Comparison of ENCODE assay signal across 10 mouse cellular contexts in genomic region chr11:95831276-95831619, GRCm38 (mm10). TPM values are rescaled to one million over a fixed set of nuclear protein-coding genes. Genes with fewer than 3 reads are reported as not detected.
DNase-seq lines count a peak whose midpoint lies in the region; ATAC-seq and TF ChIP-seq lines count a peak whose summit lies in the region.
"Had no signal": no experiment of that assay in that cellular context is flagged by ENCODE, and none has a peak within 500 bp of the region (broad histone marks: within the 10 kb centered on the region; RNA-seq: fewer than 3 reads in every experiment).

No protein-coding gene starts in this region.

- no peaks in the 10 kb centered on the region for H3K36me3 ChIP-seq in heart, embryonic 13.5 days
- no peaks in the 10 kb centered on the region for H3K36me3 ChIP-seq in hindbrain, embryonic 12.5 days
- peaks cover 21% of the 10 kb centered on the region; the same call in 1 of the 2 replicates for H3K36me3 ChIP-seq in macrophage (ENCODE audit: inconsistent target)

- H3K9me3 ChIP-seq in heart, embryonic 13.5 days = no peaks in the 10 kb centered on the region
- no peaks in the 10 kb centered on the region for H3K9me3 ChIP-seq in hindbrain, embryonic 12.5 days (replicated peaks)

- H3K4me1 ChIP-seq in heart, embryonic 13.5 days = peaks cover 63% of the 10 kb centered on the region
- peaks cover 9% of the 10 kb centered on the region for H3K4me1 ChIP-seq in bone marrow, adult 2 months (ENCODE audit: control insufficient read depth, insufficient read depth, low read length)
- H3K4me1 ChIP-seq in hindbrain, embryonic 12.5 days = peaks cover 38% of the 10 kb centered on the region

- peak overlapping the region; percentile 8 for H3K9ac ChIP-seq in heart, embryonic 13.5 days
- H3K9ac ChIP-seq in hindbrain, embryonic 12.5 days = no peak overlapping the region

- no peak for TF ChIP-seq POLR2A in bone marrow, adult 2 months (IDR thresholded peaks at IDR 0.05; ENCODE audit: borderline replicate concordance, control insufficient read depth, low read depth, low read length)

- 11% methylated on average over 10 of the region's 10 CpGs for WGBS in heart, embryonic 13.5 days
- 11% methylated on average over 10 of the region's 10 CpGs for WGBS in bone marrow, adult 2 months
- 5% methylated on average over 10 of the region's 10 CpGs for WGBS in hindbrain, embryonic 12.5 days
- 21% methylated on average over 10 of the region's 10 CpGs for WGBS in macrophage (ENCODE audit: missing documents)

- H3K4me2 ChIP-seq in heart, embryonic 13.5 days = peak overlapping the region; percentile 65
- peak overlapping the region; percentile 43 for H3K4me2 ChIP-seq in hindbrain, embryonic 12.5 days (replicated peaks)

- peak overlapping the region; percentile 44 for H3K4me3 ChIP-seq in heart, embryonic 13.5 days
- H3K4me3 ChIP-seq in bone marrow, adult 2 months (replicated peaks; ENCODE audit: control insufficient read depth, low read depth, low read length) = peak overlapping the region; percentile 2
- H3K4me3 ChIP-seq in hindbrain, embryonic 12.5 days = peak overlapping the region; percentile 25
- H3K4me3 ChIP-seq in macrophage (ENCODE audit: inconsistent target) = peak overlapping the region; percentile 10; the same call in 1 of the 2 replicates

- H3K79me2 ChIP-seq in macrophage (ENCODE audit: inconsistent target) = no peaks in the 10 kb centered on the region; the same call in 1 of the 2 replicates

- no peak for TF ChIP-seq CTCF in bone marrow, adult 2 months (IDR thresholded peaks at IDR 0.05; ENCODE audit: control insufficient read depth, insufficient read depth, low read length)

- DNase-seq in heart, postnatal 4 days = no peak
- no peak for DNase-seq in frontal cortex, postnatal 14 days (ENCODE audit: low spot score in 2 of 2)
- DNase-seq in cerebellum, adult 9-10 months = no peak
- no peak for DNase-seq in cerebellum, adult 9-11 months
- DNase-seq: gastrocnemius, postnatal 14 days; lung, adult 18-20 months had no signal

- no peak for ATAC-seq in heart, embryonic 13.5 days (ENCODE audit: extremely low read depth, insufficient number of reproducible peaks, low FRiP score, low TSS enrichment)
- ATAC-seq in hindbrain, embryonic 12.5 days (ENCODE audit: low FRiP score) = no peak

- peaks cover 84% of the 10 kb centered on the region for H3K27me3 ChIP-seq in heart, embryonic 13.5 days (replicated peaks)
- H3K27me3 ChIP-seq in hindbrain, embryonic 12.5 days = peaks cover 98% of the 10 kb centered on the region

- H3K27ac ChIP-seq in heart, embryonic 13.5 days (replicated peaks) = no peak overlapping the region
- peak overlapping the region; percentile 15; the same call in 1 of the 2 replicates for H3K27ac ChIP-seq in bone marrow, adult 2 months (ENCODE audit: control insufficient read depth, insufficient read depth, low read depth, low read length, poor library complexity)
- no peak overlapping the region for H3K27ac ChIP-seq in hindbrain, embryonic 12.5 days
- no peak overlapping the region for H3K27ac ChIP-seq in macrophage

RNA-seq across cellular contexts. Expression of gene Gngt2, which starts 5.8 kb away (rescaled TPM):
- polyA plus RNA-seq in heart, embryonic 13.5 days (2015; fragmentation: Nextera tagmentation; extraction: Ambion mirVana) = 36.6 and 41.4 TPM in 2 replicates
- total RNA-seq in heart, postnatal 4 days (2021) = 10 to 100 TPM; 23.2 to 23.8 TPM
- polyA plus RNA-seq in bone marrow, adult 2 months (2011; ENCODE audit: insufficient read depth, insufficient read length, low replicate concordance, missing spikeins) = 38.7 and 94.0 TPM in 2 replicates
- 5.5 and 7.9 TPM in 2 replicates for polyA plus RNA-seq in hindbrain, embryonic 12.5 days (2016; fragmentation: Nextera tagmentation; extraction: Ambion mirVana)
- 10 to 100 TPM in 20 of 26 experiments, 1 to 10 TPM in 6; 3.8 to 78.4 (median 31.9) TPM for total RNA-seq in macrophage (2018; cell fraction: chromatin; rRNA removed)
- total RNA-seq in macrophage (2018; cell fraction: cytosol; rRNA removed) = 100 to 1,000 TPM; 135 to 329 (median 231) TPM
- total RNA-seq in macrophage (2018; cell fraction: nucleus; rRNA removed) = 100 to 1,000 TPM in 8 of 26 experiments, 10 to 100 TPM in 18; 11.9 to 175 (median 78.7) TPM
- 226 to 415 TPM (median 244 TPM) in 3 replicates for polyA plus RNA-seq in macrophage (2018)

RNA-seq across cellular contexts. Expression of gene Phospho1, which starts 6.9 kb away (rescaled TPM):
- 1.8 and 2.2 TPM in 2 replicates for polyA plus RNA-seq in heart, embryonic 13.5 days (2015; fragmentation: Nextera tagmentation; extraction: Ambion mirVana)
- 10 to 100 TPM; 71.7 to 82.2 TPM for total RNA-seq in heart, postnatal 4 days (2021)
- 18.9 and 23.4 TPM in 2 replicates for polyA plus RNA-seq in bone marrow, adult 2 months (2011; ENCODE audit: insufficient read depth, insufficient read length, low replicate concordance, missing spikeins)
- polyA plus RNA-seq in hindbrain, embryonic 12.5 days (2016; fragmentation: Nextera tagmentation; extraction: Ambion mirVana) = 0.43 TPM in 1 of 2 replicates, not detected in the other
- total RNA-seq in macrophage (2018; cell fraction: chromatin; rRNA removed) = 1 to 10 TPM in 6 of 26 experiments, under 1 TPM in 3, not detected in 17; 0.41 to 4.3 (median 1.5) TPM
- total RNA-seq in macrophage (2018; cell fraction: cytosol; rRNA removed) = 10 to 100 TPM in 8 of 26 experiments, 1 to 10 TPM in 18; 1.5 to 25.0 (median 5.8) TPM
- 1 to 10 TPM in 22 of 26 experiments, under 1 TPM in 3, not detected in 1; 0.29 to 7.2 (median 1.8) TPM for total RNA-seq in macrophage (2018; cell fraction: nucleus; rRNA removed)
- polyA plus RNA-seq in macrophage (2018) = 6.3 to 10.9 TPM (median 7.8 TPM) in 3 replicates

RNA-seq across cellular contexts. Expression of gene Abi3, which starts 11.0 kb away (rescaled TPM):
- 17.0 and 17.3 TPM in 2 replicates for polyA plus RNA-seq in heart, embryonic 13.5 days (2015; fragmentation: Nextera tagmentation; extraction: Ambion mirVana)
- total RNA-seq in heart, postnatal 4 days (2021) = 10 to 100 TPM; 16.7 to 19.5 TPM
- polyA plus RNA-seq in bone marrow, adult 2 months (2011; ENCODE audit: insufficient read depth, insufficient read length, low replicate concordance, missing spikeins) = 18.6 and 39.0 TPM in 2 replicates
- polyA plus RNA-seq in hindbrain, embryonic 12.5 days (2016; fragmentation: Nextera tagmentation; extraction: Ambion mirVana) = 3.7 and 4.7 TPM in 2 replicates
- total RNA-seq in macrophage (2018; cell fraction: chromatin; rRNA removed) = 100 to 1,000 TPM in 2 of 26 experiments, 10 to 100 TPM in 22, 1 to 10 TPM in 2; 5.7 to 110 (median 41.7) TPM
- 10 to 100 TPM; 10.2 to 71.2 (median 34.2) TPM for total RNA-seq in macrophage (2018; cell fraction: cytosol; rRNA removed)
- 10 to 100 TPM; 10.8 to 88.2 (median 46.4) TPM for total RNA-seq in macrophage (2018; cell fraction: nucleus; rRNA removed)
- polyA plus RNA-seq in macrophage (2018) = 22.4 to 35.6 TPM (median 30.2 TPM) in 3 replicates
